Mouse (Mus musculus): Measurements from ENCODE around the gene Atg7.

Atg7 gene

DNA sequence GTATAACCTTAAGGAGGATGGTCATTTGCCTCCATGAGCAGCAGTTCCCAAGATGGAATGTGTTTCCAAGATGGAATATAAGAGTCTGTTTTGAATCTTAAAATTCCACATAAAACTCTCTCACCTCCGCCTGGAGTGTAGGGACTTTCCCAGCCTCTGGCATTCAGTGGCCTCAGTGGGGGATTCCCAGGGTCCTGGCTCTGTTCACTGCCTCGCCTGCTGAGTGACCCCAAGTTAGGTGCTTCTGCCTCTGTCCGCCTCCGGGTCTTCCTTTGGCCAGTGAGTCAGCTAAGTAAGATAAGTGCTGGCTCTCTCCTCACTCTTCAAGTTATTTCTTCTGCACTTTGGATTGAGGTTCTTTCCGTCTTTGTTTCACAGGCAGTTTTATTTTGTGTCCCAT lies 90.3 kb downstream of the Atg7 start:
- peak; percentile 25 for DNase-seq (ENCODE audit: extremely low read depth, insufficient read length, low spot score)

DNA sequence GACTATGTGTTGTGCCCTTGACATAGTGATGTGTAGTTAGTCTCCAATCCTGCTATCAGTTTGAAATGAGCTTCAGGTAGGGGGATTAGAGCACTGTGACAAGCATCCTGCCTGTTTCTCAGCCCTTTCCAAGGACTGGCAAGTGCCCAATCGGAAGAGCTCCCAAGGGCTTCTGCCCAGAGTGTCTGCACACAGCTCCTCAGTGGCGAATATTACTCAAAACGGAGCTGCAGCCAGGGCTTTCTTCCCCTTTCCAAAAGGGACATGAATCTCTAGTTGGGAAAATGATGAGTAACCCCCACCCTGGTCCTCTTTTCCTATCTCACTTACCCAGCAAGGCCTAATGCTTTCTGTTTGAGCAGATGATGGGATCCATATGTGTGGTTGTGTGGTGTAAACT lies 90.8 kb downstream of the Atg7 start:
- DNase-seq (ENCODE audit: extremely low read depth, insufficient read length, low spot score), result no peak

DNA sequence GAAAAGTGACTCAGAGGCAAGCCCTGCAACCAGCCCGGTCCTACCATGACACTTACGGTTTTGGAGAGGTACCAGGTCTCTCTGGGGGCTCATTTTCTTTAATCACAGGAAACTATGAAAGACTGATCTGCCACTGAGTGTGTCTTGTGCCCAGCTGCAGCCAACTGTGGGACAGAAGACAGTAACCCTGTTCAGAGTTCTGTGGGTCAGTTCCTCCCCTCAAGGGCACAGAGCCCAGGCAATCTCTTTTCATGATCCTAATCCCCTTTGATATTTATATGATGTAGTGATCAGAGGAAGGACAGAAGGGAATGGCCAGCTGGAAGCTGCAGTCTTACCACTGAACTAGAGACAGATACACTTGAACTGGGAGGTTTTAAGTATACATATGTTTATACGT lies 92.2 kb downstream of the Atg7 start:
- DNase-seq (ENCODE audit: extremely low read depth, insufficient read length, low spot score), result no peak

DNA sequence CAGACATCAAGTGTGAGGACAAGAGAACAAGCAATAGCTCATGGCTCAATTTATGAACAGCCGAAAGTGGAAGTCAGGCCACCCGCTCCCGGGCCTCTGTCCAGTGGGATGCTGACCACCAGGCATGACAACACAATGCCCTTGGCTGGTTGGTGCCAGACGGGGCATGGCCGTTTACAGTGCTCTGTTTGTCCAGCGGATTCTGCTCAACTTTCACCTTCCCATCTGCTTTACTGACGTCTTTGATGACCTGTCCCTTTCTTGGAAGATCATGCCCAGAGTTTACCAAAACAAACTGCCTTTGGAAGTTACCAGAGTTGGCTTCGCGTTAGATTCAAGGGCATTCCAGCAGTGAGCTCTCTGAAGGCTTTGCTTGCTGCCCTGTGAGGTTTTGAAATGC lies 93.5 kb downstream of the Atg7 start:
- no peak for DNase-seq (ENCODE audit: extremely low read depth, insufficient read length, low spot score)

DNA sequence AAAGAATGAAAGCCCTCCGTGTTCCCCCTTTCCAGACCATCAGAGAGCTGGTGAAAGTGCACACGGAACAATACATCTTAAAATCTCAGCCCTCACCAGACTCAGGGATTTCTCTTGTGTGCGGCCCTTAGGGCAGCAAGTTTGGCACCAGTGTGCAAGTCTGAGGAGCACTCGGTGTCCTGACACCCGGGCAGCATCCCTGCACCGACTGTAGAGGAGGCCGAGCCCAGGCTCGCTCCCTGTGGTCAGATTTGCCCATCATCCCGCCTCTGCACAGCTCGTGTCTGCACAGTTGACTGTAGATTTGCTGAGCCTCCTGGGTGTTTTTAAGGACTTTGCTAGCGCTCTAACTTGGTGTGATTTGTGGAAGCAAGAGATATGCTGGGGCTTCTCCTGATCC lies 94.3 kb downstream of the Atg7 start:
- peak; percentile 14 for DNase-seq (ENCODE audit: extremely low read depth, insufficient read length, low spot score)

DNA sequence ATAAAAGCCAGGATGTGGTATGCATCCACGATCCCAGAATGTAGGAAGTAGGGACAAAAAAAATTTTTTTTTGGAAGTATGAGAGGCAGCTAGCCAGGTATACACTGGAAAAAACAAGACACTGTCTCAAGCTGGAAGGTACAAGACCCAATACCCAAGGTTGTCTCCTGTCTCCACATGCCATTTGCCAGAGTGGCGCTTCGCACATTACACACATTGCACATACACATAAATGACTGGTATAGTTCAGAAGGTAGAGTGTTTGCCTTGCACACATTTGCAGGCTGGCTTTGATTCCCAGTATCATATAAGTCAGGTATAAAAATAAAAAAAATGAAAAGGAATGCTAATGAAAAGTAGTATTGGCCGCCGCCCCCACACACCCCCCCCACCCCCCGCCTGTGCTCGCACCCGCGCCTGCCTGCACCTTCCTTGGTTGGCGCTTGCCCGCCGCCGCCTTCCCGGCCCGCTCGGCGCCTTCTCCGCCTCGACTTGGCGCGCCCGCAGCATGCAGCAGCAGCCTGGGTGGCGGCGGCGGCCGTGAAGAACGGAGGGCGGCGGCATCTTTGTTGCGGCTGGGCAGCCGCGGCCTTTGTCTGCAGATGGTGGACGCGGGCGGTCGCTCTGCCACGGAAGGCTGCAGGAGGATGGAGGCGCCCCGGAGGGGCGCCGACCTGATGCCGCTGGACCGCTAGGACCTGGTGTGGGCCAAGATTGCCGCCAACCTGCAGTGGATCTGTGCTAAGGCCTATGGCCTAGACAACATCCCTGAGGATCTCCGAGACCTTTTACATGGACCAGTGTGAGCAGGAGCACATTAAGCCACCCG lies 95.2 kb downstream of the Atg7 start:
- DNase-seq (ENCODE audit: extremely low read depth, insufficient read length, low spot score), result no peak

DNA sequence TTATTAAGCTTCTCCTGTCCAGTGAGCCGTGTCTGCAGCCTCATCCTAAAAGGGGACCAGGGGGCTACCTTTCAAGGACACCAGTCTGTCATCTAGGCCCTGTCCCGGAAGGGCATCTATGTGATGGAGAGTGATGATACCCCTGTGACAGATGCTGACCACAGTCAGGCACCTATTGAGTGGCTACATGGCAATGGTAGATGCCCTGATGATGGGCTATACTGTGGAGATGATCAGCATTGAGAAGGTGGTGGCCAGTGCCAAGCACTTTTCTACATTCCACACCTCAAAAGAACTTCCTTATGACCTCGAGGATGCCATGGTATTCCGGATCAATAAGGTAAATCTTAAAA lies 95.8 kb downstream of the Atg7 start:
- DNase-seq (ENCODE audit: extremely low read depth, insufficient read length, low spot score), result no peak

DNA sequence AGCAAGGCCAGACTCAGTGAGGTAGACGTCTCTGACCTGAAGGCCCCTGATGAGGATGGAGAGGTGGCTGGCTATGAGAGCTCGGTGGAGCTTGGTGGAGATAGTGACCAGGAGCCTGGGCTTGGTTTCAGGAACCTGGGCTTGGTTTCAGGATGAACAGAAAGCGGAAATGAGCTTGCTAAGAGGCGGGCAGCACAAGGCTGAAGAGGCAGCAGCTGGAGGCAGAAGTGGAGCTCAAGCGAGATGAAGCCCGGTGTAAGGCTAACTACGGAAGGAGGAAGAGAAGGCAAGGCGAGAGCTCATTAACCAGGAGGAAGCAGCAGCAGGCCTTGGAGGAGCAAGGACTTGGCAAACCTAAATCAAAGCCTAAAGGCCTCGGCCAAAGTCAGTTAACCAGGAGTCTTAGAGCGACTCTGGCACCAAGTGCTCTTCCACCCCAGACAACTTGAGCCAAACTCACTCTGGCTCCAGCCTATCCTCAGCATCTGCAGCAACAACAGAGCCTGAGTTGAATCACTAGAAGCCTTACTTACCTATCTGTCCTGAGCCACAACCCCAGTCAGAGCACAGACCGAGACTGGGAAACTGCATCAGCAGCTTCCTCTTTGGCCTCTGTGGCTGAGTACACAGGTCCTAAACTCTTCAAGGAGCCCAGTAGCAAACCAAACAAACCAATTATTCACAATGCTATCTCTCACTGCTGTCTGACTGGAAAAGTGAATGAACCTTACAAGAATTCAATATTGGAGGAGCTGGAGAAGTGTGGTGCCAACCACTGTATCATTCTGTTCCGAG lies 99.5 kb downstream of the Atg7 start:
- DNase-seq (ENCODE audit: extremely low read depth, insufficient read length, low spot score), result no peak

DNA sequence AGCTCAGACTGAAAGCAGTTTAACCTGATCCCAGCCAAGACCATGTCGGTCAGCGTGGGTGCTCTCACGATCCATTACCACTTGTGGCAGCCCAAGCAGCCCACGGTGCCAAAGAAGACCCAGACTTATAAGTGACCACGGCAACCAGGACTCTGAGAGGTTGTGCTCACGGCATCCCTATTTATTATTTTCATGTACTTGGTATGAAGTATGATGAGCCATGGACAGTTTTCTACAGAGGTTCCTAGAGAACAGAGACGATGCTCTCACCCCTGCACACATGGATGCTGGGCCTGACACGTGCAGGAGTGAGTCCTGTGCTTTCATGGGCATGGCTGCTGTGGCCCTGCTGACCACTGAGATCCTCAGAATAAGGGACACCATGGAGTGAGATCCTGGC lies 100.2 kb downstream of the Atg7 start:
- DNase-seq (ENCODE audit: extremely low read depth, insufficient read length, low spot score), result no peak

DNA sequence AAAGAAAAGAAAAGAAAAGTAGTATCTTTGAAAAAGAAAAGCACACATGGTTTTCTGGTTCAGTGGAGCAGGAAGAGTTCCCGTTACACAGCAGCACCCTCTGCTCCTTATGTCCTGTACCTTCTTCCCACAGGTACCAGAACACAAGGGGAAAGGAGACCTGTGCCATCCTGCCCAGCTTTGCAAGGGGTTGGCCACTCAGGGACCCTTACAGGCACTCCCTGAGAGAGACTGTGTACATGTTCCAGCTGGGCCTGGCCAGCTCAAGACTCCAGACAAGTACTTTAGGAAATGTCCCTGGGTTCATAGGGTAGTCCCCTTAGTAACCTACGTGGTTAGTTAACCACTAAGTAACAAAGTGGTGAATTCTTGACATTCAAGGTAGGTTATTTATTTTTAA lies 100.9 kb downstream of the Atg7 start:
- DNase-seq (ENCODE audit: extremely low read depth, insufficient read length, low spot score), result no peak

DNA sequence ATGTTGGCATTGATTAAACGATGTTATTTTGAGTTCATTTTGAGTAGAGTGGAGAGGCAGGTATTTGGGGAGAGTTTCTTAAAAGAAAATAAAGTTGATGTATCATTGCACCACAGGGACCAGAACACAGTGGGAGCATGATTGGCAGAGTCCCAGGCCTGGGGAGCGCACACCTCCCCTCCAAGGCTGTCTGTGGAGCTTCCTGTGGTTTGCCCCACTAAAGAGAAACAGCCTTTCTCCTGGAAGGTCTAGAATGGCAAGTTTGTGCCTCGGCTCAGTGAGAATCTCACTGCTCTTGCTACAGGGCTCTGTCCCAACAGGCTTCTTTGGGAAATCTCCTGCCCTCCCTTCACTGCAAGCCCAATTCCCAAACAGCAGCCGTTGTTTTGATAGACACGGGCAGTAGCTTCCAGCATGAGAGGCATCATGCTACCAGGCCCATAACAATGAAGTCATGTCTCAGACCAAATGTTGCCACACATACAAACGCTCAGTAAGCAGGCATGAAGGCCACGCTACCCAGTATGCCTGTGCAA lies 103.6 kb downstream of the Atg7 start:
- DNase-seq (ENCODE audit: extremely low read depth, insufficient read length, low spot score), result no peak

DNA sequence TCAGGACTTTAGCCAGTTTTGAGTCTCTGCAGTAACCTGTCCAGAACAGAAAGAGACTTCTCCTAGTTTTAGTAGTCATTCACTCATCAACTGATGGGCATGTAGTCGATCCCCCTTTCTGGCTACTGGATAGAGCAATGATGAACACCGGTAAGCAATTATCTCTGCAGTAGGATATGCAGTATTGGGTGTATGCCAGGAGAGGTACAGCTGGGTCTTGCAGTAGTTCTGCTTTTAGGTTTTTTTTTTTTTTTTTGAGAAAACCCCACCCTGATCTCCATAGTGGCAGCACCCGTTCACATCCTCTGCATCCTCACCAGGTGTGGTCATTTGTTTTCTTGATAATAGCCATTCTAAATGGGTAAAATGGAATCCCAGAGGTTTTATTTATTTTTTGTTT lies 105.5 kb downstream of the Atg7 start:
- no peak for DNase-seq (ENCODE audit: extremely low read depth, insufficient read length, low spot score)

DNA sequence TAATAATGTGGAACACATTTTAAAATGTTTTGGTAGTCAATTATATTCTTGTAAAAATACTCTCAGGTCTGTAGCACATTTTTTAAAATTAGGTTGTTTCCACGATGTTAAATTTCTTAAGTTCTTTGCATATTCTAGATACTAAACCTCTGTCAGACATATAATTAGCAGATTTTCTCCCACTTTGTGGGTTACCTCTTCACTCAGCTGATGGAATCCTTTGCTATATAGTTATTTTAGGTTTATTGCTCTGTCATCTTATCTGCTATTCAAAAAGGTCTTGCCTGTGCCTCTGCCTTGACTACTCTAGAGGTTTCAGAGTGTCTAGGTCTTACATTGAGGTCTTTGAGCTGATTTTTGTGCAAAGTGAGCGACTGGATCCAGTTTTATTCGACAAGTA lies 106.0 kb downstream of the Atg7 start:
- DNase-seq (ENCODE audit: extremely low read depth, insufficient read length, low spot score), result no peak

DNA sequence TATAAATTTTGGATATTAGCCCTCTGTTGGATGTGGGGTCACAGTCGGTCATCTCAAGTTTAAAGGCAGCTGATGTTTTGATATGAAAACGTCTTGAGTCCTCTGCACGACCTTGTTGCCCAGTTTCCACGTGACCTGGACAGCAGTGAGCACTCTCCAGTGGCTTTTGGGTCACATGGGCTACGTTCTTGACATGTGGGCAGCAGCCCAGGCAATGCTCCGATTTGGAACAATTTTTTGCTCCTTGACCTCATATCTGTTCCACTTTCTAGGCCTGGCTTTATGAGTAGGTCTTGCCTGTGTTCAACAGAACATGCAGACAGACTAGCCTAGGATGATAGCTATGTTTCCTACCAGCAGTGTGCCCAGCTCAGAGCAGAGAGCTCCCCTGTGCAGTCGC lies 115.9 kb downstream of the Atg7 start:
- no peak for DNase-seq (ENCODE audit: extremely low read depth, insufficient read length, low spot score)

DNA sequence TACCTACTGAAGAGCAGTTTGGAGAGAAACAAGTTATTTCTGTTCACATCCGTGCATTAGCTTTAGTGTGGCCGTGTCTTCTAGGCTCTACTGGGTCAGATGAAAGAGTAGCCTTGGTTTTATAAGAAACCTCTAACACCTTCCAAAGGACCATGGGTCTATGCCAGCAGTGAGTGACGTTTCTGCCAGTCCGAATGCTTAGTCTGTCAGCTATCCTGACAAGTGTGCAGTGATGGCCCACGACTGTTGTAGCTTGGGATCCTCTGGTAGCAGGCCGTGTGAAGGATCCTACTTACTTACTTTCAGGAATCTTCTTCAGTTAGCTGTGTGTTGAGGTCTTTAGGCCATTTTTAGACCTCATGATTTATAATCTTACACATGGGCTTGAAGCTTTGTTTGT lies 123.4 kb downstream of the Atg7 start:
- DNase-seq (ENCODE audit: extremely low read depth, insufficient read length, low spot score), result no peak

DNA sequence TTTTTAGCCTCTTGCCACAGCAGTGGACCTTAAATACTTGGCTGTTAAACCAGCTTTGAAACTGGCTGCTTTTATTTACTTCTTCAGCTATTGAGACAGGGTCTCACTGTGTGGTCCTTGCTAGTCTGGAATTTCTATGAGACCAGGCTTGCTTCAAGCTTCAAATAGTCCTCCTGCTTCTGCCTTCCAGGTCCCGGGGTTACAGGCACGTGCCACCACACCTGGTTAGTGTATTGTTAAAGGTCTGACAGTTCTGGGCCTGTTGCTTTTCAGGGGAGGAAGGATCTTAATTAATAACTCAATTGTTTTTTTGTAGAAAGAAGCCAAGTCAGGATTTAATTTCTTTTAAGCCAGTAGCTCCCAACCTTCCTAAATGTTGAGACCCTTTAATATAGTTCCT lies 124.8 kb downstream of the Atg7 start:
- no peak for DNase-seq (ENCODE audit: extremely low read depth, insufficient read length, low spot score)

DNA sequence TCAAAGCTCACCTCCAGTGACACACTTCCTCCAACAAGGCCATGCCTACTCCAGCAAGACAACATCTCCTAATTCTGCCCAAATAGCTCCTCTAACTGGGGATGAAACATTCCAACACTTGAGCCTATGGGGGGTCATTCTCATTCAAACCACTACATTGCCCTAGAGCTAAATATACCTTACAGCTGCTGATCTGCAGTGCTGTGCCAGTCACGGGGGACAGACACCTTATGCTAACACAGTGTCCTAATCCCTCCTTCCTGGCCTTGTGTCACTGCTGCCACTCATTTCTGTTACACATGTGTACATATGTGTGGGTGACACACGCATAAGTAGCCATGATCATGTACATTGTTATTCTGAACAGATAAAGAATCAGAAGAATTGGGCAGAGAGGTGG lies 127.4 kb downstream of the Atg7 start:
- DNase-seq (ENCODE audit: extremely low read depth, insufficient read length, low spot score), result no peak

DNA sequence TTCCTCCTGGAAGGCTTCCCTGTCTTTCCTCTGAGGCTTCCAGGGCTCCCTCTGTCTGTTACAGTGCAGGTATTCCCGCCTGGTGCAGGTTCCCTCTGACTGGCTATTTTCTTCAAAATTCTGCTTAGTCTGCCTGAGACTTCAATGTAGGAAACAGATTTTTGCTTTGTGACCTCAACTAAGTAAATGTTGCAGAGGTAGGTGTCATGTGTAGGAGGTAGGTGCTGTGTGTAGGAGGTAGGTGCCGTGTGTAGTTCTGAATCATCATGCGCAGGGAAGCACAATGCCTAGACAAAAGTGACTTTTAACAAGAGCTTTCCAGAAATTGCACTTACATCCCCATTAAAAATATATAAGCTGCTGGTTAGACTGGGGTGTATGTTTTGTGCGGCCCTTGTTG lies 128.6 kb downstream of the Atg7 start:
- no peak for DNase-seq (ENCODE audit: extremely low read depth, insufficient read length, low spot score)

DNA sequence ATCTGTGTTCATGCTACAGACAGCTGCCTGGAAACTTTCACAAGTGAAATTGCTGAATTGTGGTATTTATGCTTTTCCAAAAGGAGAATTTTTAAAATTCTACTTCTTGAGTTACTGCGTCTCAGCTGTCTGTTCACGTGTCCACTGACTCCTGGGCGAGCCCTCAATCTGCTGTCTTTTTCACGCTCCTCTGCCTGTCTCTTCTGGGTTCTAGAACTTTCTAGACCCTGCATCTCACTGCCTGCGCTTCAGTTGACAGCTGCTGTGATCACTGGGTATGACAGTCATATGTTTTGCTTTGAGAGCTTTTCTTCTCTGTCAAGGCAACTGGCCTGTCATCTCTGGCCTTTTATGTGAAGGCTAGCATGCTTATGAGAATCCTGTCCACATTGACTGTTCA lies 132.3 kb downstream of the Atg7 start:
- DNase-seq (ENCODE audit: extremely low read depth, insufficient read length, low spot score), result no peak

DNA sequence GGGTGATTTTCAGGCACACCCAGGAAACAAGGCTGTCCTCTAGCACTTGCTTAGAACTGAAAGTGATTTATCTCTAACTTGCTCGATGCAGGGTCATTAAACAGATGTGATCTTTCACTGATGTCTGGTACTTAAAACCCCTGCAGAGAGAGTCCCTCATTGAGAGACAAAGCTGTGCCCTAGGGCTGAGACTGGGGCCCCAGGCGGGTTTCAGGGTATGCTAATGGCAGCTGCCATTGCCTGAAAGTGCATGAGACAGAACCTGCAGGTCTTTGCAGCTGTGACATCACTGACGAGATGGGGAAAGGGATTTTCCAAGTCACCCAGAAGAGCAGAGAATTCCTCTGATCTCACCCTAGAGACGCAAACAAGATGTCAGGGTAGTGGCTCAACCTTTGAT lies 135.0 kb downstream of the Atg7 start:
- no peak for DNase-seq (ENCODE audit: extremely low read depth, insufficient read length, low spot score)

DNA sequence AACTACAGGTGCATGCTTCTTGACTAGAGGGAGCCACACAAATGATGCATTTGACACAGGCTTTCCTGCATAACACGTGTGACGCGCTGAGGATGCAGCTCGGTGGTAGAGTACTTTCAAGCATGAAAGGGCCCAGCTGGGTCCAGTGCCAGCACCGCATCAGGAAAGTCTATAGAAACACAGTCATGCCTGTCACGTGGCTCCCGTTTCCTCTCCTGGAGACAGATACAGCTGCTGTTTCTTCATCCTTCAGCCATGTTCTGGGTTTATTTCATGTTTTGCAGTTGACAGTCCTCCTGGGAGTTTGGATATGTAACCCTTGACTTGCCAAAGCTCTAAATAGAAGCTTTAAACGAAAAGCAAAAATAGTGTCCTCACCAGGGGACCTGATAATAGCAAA lies 135.8 kb downstream of the Atg7 start:
- no peak for DNase-seq (ENCODE audit: extremely low read depth, insufficient read length, low spot score)

DNA sequence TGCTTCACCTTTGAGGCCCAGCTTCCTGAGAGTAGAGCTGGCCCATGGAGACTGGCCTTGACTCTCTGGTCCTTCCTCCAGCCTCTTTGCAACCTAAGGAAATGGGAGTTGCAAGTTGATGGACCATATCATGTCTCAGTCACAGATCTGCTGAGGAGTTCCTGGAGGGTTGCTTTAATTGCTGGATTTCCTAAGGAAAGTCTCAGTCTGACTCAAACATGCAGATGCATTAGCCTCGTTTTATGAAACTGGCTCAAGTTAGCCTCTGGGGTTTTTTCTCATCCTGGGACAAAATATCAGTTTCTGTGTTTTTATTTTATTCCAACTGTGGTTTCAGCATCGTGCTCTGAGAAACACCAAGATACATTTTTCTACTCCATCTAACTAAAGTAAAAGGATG lies 137.7 kb downstream of the Atg7 start:
- DNase-seq (ENCODE audit: extremely low read depth, insufficient read length, low spot score), result no peak
